Mouse (Mus musculus) hindbrain, embryonic 15.5 days (tissue): Measurements from ENCODE around the gene Card6. TPM values are rescaled to one million over a fixed set of nuclear protein-coding genes. Genes with fewer than 3 reads are reported as not detected.

ENCODE experiments used
- ATAC-seq: fragments of 200-750 bp; cut with Nextera tagmentation; 2 replicates; pipeline ENCODE4 v1.8.0; 2017; ENCODE audit warnings: low read depth, moderate number of reproducible peaks, moderate TSS enrichment; ENCODE audit not compliant: low FRiP score
- H3K27ac ChIP-seq: fragments of 300-500 bp; sonication (generic); replicated peaks from 2 replicates; pipeline ENCODE4 v1.5.1; 2015; ENCODE audit warnings: mild to moderate bottlenecking, inconsistent platforms
- H3K27me3 ChIP-seq: fragments of 300-500 bp; sonication (generic); 2 replicates; pipeline ENCODE4 v1.6.1; 2015; ENCODE audit warnings: control low read depth, inconsistent platforms
- H3K36me3 ChIP-seq: fragments of 300-500 bp; sonication (generic); 2 replicates; pipeline ENCODE4 v1.6.1; 2015; ENCODE audit warnings: control low read depth, inconsistent platforms
- H3K4me1 ChIP-seq: fragments of 300-500 bp; sonication (generic); replicated peaks from 2 replicates; pipeline ENCODE4 v1.6.1; 2015; ENCODE audit warnings: control low read depth, inconsistent platforms
- H3K4me2 ChIP-seq: fragments of 300-500 bp; sonication (generic); 2 replicates; pipeline ENCODE4 v1.6.1; 2015; ENCODE audit warnings: moderate library complexity, mild to moderate bottlenecking, inconsistent platforms
- H3K4me3 ChIP-seq: fragments of 300-500 bp; sonication (generic); 2 replicates; pipeline ENCODE4 v1.5.1; 2015; ENCODE audit warnings: mild to moderate bottlenecking, inconsistent platforms
- H3K9ac ChIP-seq: fragments of 300-500 bp; sonication (generic); 2 replicates; pipeline ENCODE4 v1.6.1; 2015; ENCODE audit warnings: inconsistent platforms
- H3K9me3 ChIP-seq: fragments of 300-500 bp; sonication (generic); 2 replicates; pipeline ENCODE4 v1.6.1; 2016; ENCODE audit warnings: control low read depth, inconsistent platforms
- WGBS: fragments of 180-500 bp; shearing (Covaris S2); methylation state at CpG from one replicate; pipeline ENCODE4 v1.1.7; 2015; 5-methylcytosine and 5-hydroxymethylcytosine counted together
- polyA plus RNA-seq: library from polyadenylated mRNA; unstranded; fragments of >200 nt; fragmentation: Nextera tagmentation; extraction: Ambion mirVana; gene quantifications from 2 replicates; pipeline ENCODE4 v1.2.1, GENCODE M21; 2015

Gene Card6
- polyA plus RNA-seq, 1 experiment from 2014 or later = 0.58 TPM

- Histone ChIP-seq H3K4me2 (no peak overlapping the region), H3K27ac (no peak overlapping the region), H3K4me3 (no peak overlapping the region), H3K9me3 (no peaks in the 10 kb centered on the region), H3K4me1 (no peaks in the 10 kb centered on the region), H3K27me3 (no peaks in the 10 kb centered on the region), H3K9ac (no peak overlapping the region), H3K36me3 (peaks cover 17% of the 10 kb centered on the region)
- ATAC-seq = no peak
- WGBS = 87% methylated on average over 2 of the region's 2 CpGs
These were observed 19.1 kb upstream of the Card6 start for GRCm38 (mm10) chr15:5127487-5127886.

DNA sequence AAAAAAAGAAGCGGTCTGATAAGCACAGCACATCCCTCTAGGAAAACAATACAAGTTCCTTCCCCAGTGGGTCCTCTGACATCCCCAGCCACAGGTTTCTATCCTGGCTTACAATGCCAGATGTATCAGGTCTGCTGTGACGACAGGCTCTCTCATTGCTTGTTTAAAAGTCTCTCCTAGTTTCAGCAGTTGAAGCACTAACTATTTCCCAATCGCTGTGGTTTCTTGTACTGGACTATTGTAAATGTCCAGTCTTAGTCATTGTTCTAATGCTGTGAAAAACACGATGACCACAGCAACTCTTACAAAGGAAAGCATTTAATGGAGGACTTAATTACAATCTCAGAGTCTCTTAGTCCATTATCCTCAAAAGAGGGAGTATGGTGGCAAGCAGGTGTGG, 18.1 kb upstream of the Card6 start:
- WGBS = 70% methylated on average over 4 of the region's 4 CpGs
- Histone ChIP-seq H3K36me3 (peaks cover 27% of the 10 kb centered on the region), H3K4me3 (no peak overlapping the region), H3K27me3 (no peaks in the 10 kb centered on the region), H3K27ac (no peak overlapping the region), H3K9me3 (no peaks in the 10 kb centered on the region), H3K4me1 (no peaks in the 10 kb centered on the region), H3K9ac (no peak overlapping the region), H3K4me2 (no peak overlapping the region)
- ATAC-seq = no peak

GRCm38 (mm10) chr15:5121535-5122313, 13.4 kb upstream of the Card6 start:
- no peaks in the 10 kb centered on the region for H3K9me3 ChIP-seq
- H3K4me3 ChIP-seq = no peak overlapping the region
- H3K4me2 ChIP-seq = no peak overlapping the region
- peaks cover 58% of the 10 kb centered on the region for H3K36me3 ChIP-seq
- H3K27ac ChIP-seq = no peak overlapping the region
- no peaks in the 10 kb centered on the region for H3K27me3 ChIP-seq
- WGBS = 86% methylated on average over 12 of the region's 12 CpGs
- no peak overlapping the region for H3K9ac ChIP-seq
- no peak for ATAC-seq
- H3K4me1 ChIP-seq = peaks cover 22% of the 10 kb centered on the region

DNA sequence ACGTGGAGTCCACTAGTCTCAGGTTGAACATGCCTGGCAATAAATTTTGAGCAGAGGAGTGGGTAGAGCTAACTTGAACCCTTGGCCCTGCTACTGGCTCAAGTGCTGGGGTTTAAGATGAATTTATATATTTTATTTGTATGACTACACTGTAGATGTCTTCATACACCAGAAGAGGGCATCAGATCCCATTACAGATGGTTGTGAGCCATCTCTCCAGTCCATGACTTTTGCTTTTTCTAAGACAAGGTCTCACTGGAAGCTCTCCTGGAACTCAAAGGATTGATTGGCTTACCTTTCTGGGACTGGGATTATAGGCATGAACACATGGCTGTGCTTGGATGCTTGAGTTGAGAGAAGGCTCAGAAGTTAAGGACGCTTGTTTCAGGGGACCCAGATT, 11.4 kb upstream of the Card6 start:
- Histone ChIP-seq H3K36me3 (peaks cover 58% of the 10 kb centered on the region), H3K4me2 (no peak overlapping the region), H3K9me3 (no peaks in the 10 kb centered on the region), H3K4me3 (no peak overlapping the region), H3K27me3 (no peaks in the 10 kb centered on the region), H3K27ac (no peak overlapping the region), H3K4me1 (peaks cover 31% of the 10 kb centered on the region), H3K9ac (no peak overlapping the region)
- no peak for ATAC-seq
- WGBS = 97% methylated on average over 2 of the region's 2 CpGs

GRCm38 (mm10) chr15:5119192-5119591, 10.9 kb upstream of the Card6 start:
- Histone ChIP-seq H3K4me2 (no peak overlapping the region), H3K4me3 (no peak overlapping the region), H3K36me3 (peaks cover 53% of the 10 kb centered on the region), H3K9me3 (no peaks in the 10 kb centered on the region), H3K27me3 (no peaks in the 10 kb centered on the region), H3K4me1 (peaks cover 31% of the 10 kb centered on the region), H3K27ac (no peak overlapping the region), H3K9ac (no peak overlapping the region)
- no peak for ATAC-seq
- WGBS = 90% methylated on average over 2 of the region's 2 CpGs

DNA sequence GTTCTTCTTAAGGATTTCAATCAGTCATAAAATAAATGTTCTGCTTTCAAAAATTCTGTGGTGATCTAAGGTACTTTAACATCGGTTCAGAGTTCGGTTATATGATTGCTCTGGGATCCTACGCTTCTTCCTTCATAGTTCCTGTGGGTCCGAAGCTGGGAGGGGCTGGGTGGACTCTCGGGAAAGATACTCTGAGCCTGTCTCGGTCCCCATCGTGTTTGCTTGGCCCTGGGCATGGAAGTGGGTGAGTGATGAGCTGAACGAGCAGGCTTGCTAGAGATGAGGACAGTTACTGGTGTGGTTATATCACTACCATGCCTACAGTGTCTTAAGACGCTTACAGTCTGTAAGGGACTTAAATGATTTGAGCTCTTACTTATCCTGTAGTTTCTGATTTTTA, 10.3 kb upstream of the Card6 start:
- Histone ChIP-seq H3K4me2 (no peak overlapping the region), H3K27ac (no peak overlapping the region), H3K4me1 (peaks cover 31% of the 10 kb centered on the region), H3K9ac (no peak overlapping the region), H3K4me3 (no peak overlapping the region), H3K27me3 (no peaks in the 10 kb centered on the region), H3K9me3 (no peaks in the 10 kb centered on the region), H3K36me3 (peaks cover 52% of the 10 kb centered on the region)
- ATAC-seq = no peak
- WGBS = 91% methylated on average over 9 of the region's 9 CpGs

DNA sequence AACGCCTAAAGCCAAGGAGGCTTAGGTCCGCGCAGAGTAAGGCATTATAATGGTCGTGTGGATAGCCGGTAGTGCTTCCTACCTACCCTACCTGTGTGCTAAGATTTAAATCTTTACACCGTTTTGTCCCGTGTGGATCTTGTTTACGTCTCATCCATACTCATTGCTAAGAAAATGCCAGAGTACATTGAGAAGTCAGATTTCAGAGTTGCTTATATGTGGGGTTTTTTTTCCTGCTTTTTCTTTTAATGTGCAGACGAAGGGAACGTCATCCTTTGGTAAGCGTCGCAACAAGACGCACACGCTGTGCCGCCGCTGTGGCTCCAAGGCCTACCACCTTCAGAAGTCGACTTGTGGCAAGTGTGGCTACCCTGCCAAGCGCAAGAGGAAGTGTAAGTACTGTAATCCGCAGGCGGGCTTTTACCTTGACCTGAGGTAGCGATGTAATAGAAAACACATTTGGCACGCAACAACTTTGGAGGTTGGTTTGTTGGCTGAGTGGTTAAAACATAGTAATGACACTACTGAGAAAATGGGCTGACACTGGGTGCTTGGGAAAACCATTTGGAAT, 8.8 kb upstream of the Card6 start:
- Histone ChIP-seq H3K36me3 (peaks cover 38% of the 10 kb centered on the region), H3K4me3 (peak overlapping the region; percentile 95), H3K27me3 (no peaks in the 10 kb centered on the region), H3K4me1 (peaks cover 31% of the 10 kb centered on the region), H3K9me3 (no peaks in the 10 kb centered on the region), H3K27ac (peak overlapping the region; percentile 83), H3K9ac (peak overlapping the region; percentile 95), H3K4me2 (peak overlapping the region; percentile 82)
- WGBS = 3% methylated on average over 22 of the region's 22 CpGs
- peak; percentile 4; the same call in 1 of the 2 replicates for ATAC-seq

GRCm38 (mm10) chr15:5116270-5117030, 8.1 kb upstream of the Card6 start, which contains the start of gene Rpl37:
Rpl37 (plus strand) TSS chr15:5116645.
- H3K4me1 ChIP-seq = peaks cover 31% of the 10 kb centered on the region
- WGBS = under 1% methylated on average over 55 of the region's 55 CpGs
- H3K27ac ChIP-seq = peak within 1 kb of the TSS; percentile 85
- peak within 1 kb of the TSS; percentile 95 for H3K9ac ChIP-seq
- H3K27me3 ChIP-seq = no peaks in the 10 kb centered on the region
- peak; percentile 99 for ATAC-seq
- H3K4me3 ChIP-seq = peak within 1 kb of the TSS; percentile 95
- no peaks in the 10 kb centered on the region for H3K9me3 ChIP-seq
- H3K4me2 ChIP-seq = peak within 1 kb of the TSS; percentile 82
- peaks cover 31% of the 10 kb centered on the region for H3K36me3 ChIP-seq

DNA sequence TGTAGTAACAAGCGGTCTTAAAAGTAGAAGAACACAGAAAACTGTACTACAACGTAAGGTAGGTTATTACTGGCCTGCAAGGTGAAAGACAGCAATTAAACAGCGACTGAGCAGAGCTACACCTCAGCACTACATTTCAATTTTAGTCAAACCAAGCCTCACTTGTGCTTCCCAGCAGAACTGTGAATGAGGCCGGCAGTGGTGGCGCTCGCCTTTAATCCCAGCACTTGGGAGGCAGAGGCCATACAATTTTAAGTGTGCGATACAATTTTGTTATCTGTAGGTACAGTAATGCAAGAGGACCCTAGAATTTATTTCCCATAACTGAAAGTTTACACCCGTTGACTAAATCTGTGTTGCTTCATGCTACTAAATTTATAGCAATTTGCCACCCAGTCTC, 6.8 kb upstream of the Card6 start:
- no peak for ATAC-seq
- no peak overlapping the region for H3K9ac ChIP-seq
- H3K4me2 ChIP-seq = peak overlapping the region; percentile 62
- peak overlapping the region; percentile 95 for H3K4me3 ChIP-seq
- no peaks in the 10 kb centered on the region for H3K9me3 ChIP-seq
- peaks cover 31% of the 10 kb centered on the region for H3K4me1 ChIP-seq
- no peak overlapping the region for H3K27ac ChIP-seq
- peaks cover 19% of the 10 kb centered on the region for H3K36me3 ChIP-seq
- no peaks in the 10 kb centered on the region for H3K27me3 ChIP-seq
- WGBS = 78% methylated on average over 8 of the region's 8 CpGs

DNA sequence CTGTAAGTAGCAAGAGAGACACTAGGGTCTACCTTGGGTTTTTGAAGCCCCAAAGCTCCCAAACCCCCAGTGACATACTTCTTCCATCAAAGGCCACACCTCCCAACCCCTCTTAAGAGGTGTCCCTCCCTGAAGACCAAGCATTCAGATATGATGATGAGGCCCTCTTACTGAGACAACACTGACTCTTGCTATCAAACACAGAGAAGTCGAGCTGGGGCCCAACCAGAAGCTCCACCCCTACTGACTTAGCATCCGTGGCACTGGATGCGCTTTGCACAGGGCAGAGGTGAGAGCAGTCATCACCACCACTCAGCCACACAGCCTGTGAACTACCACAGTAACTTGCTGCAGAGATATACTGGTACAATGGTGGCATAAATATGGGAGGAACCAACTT, 4.3 kb upstream of the Card6 start:
- Histone ChIP-seq H3K9ac (no peak overlapping the region), H3K27me3 (no peaks in the 10 kb centered on the region), H3K4me2 (no peak overlapping the region), H3K9me3 (no peaks in the 10 kb centered on the region), H3K36me3 (no peaks in the 10 kb centered on the region), H3K4me3 (no peak overlapping the region), H3K27ac (no peak overlapping the region), H3K4me1 (peaks cover 14% of the 10 kb centered on the region)
- no peak for ATAC-seq
- 85% methylated on average over 3 of the region's 3 CpGs for WGBS

- no peak for ATAC-seq
- WGBS = 84% methylated on average over 3 of the region's 3 CpGs
- Histone ChIP-seq H3K9me3 (no peaks in the 10 kb centered on the region), H3K27me3 (no peaks in the 10 kb centered on the region), H3K9ac (no peak overlapping the region), H3K4me1 (no peaks in the 10 kb centered on the region), H3K4me3 (no peak overlapping the region), H3K27ac (no peak overlapping the region), H3K4me2 (no peak overlapping the region), H3K36me3 (no peaks in the 10 kb centered on the region)
These were observed 309 bp upstream of the Card6 start for GRCm38 (mm10) chr15:5108655-5109040.

DNA sequence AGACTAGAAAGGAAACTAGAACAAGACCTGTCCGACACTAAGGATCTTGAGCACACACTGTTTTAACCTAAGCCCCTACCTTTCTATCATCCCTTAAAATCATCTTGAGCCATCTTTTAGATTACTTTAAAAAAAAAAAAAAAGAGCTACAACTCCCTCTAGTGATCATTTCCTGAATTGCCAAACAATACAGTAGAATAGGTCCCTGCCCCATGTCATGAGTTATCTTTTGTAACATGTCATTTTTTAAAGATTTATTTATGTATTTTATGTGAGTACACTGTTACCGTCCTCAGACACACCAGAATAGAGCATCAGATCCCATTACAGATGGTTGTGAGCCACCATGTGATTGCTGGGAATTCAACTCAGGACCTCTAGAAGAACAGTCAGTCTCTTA, 2.0 kb downstream of the Card6 start:
- no peaks in the 10 kb centered on the region for H3K4me1 ChIP-seq
- no peak overlapping the region for H3K4me2 ChIP-seq
- H3K4me3 ChIP-seq = no peak overlapping the region
- H3K36me3 ChIP-seq = no peaks in the 10 kb centered on the region
- WGBS = 47% methylated on average over 2 of the region's 2 CpGs
- peak; percentile 54; the same call in 1 of the 2 replicates for ATAC-seq
- H3K9ac ChIP-seq = no peak overlapping the region
- no peaks in the 10 kb centered on the region for H3K9me3 ChIP-seq
- H3K27ac ChIP-seq = no peak overlapping the region
- H3K27me3 ChIP-seq = no peaks in the 10 kb centered on the region
